Mouse (Mus musculus): ENCODE measurements around the gene Abcg8. TPM values are rescaled to one million over a fixed set of nuclear protein-coding genes. Genes with fewer than 3 reads are reported as not detected.

Gene Abcg8
- polyA plus RNA-seq (2016; fragmentation: Nextera tagmentation; extraction: Ambion mirVana): 0.09 TPM in 1 of 2 replicates, not detected in the other

GRCm38 (mm10) chr17:84675951-84676366 lies at the start of gene Abcg8:
Gene Abcg8, plus strand, starts transcription at chr17:84676302.
- 2% methylated on average over 24 of the region's 24 CpGs for WGBS
- Histone ChIP-seq H3K27ac (peak within 1 kb of the TSS; percentile 30), H3K27me3 (ENCODE audit: insufficient read depth, poor library complexity, severe bottlenecking) (peaks cover 7% of the 10 kb centered on the region), H3K4me1 (peaks cover 8% of the 10 kb centered on the region), H3K36me3 (no peaks in the 10 kb centered on the region), H3K9me3 (no peaks in the 10 kb centered on the region), H3K4me3 (peak within 1 kb of the TSS; percentile 60)
- DNase-seq (ENCODE audit: low spot score): peak; percentile 78

GRCm38 (mm10) chr17:84626857-84627305 lies 49.2 kb upstream of the Abcg8 start:
- no peaks in the 10 kb centered on the region for H3K36me3 ChIP-seq
- peak overlapping the region; percentile 72 for H3K4me3 ChIP-seq
- H3K27ac ChIP-seq: peak overlapping the region; percentile 83
- peaks cover 6% of the 10 kb centered on the region for H3K4me1 ChIP-seq
- H3K27me3 ChIP-seq (ENCODE audit: insufficient read depth, poor library complexity, severe bottlenecking): no peaks in the 10 kb centered on the region
- WGBS: 28% methylated on average over 9 of the region's 9 CpGs
- H3K9me3 ChIP-seq: no peaks in the 10 kb centered on the region
- peak; percentile 74 for DNase-seq (ENCODE audit: low spot score)

- no peaks in the 10 kb centered on the region for H3K27me3 ChIP-seq (ENCODE audit: insufficient read depth, poor library complexity, severe bottlenecking)
- no peak overlapping the region for H3K4me3 ChIP-seq
- H3K27ac ChIP-seq: no peak overlapping the region
- peaks cover 6% of the 10 kb centered on the region for H3K4me1 ChIP-seq
- H3K9me3 ChIP-seq: no peaks in the 10 kb centered on the region
- H3K36me3 ChIP-seq: no peaks in the 10 kb centered on the region
- peak; percentile 25 for DNase-seq (ENCODE audit: low spot score)
- WGBS: 81% methylated on average over 10 of the region's 10 CpGs
Observed at GRCm38 (mm10) chr17:84627721-84628120, 48.4 kb upstream of the Abcg8 start.

DNA sequence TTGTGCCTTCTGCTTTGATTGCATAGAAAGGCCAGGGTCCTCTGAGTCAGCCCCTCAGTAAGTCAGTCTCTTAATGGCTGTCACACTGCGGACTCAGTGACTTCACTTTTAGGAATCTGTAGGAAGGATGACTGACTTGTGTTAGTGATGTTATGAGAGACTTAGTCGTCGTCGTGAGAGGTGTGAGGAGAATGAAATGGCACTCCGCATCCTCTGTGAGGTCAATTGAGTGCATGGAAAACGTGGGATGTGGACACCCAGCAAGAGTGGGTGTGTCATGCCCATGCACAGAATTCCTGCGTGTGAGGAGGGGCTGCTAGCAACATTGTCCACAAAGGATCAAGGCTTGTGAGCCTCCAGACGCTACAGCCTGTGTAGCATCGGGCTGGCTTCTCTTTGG lies 47.5 kb upstream of the Abcg8 start:
- Histone ChIP-seq H3K9me3 (no peaks in the 10 kb centered on the region), H3K27ac (no peak overlapping the region), H3K4me1 (peaks cover 6% of the 10 kb centered on the region), H3K4me3 (no peak overlapping the region), H3K36me3 (no peaks in the 10 kb centered on the region), H3K27me3 (ENCODE audit: insufficient read depth, poor library complexity, severe bottlenecking) (no peaks in the 10 kb centered on the region)
- WGBS: 79% methylated on average over 9 of the region's 9 CpGs
- peak; percentile 45 for DNase-seq (ENCODE audit: low spot score)

DNA sequence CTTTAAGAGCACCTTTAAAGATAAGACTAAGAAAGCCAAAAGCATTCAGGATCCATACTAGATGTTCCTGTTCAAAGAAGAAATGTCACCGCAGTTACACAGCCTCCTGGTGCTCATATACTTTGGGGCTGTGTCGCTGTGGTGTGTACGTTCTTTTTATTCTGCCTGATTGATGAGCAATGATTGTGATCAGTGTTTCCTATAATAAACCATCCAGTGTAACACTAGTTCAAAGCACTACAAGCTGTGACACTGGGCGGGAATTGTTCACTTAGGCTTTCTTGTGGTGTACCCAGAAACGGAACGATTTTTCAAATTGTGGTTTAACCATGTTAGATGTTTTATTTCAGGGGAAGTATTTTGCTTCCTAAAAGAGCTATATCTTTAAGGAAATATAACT lies 44.3 kb upstream of the Abcg8 start:
- Histone ChIP-seq H3K9me3 (no peaks in the 10 kb centered on the region), H3K4me1 (peaks cover 2% of the 10 kb centered on the region), H3K27ac (no peak overlapping the region), H3K4me3 (no peak overlapping the region), H3K36me3 (no peaks in the 10 kb centered on the region), H3K27me3 (ENCODE audit: insufficient read depth, poor library complexity, severe bottlenecking) (no peaks in the 10 kb centered on the region)
- 87% methylated on average over 6 of the region's 6 CpGs for WGBS
- no peak for DNase-seq (ENCODE audit: low spot score)

- no peaks in the 10 kb centered on the region for H3K27me3 ChIP-seq (ENCODE audit: insufficient read depth, poor library complexity, severe bottlenecking)
- whole genome bisulfite sequencing: 80% methylated on average over 13 of the region's 13 CpGs
- no peaks in the 10 kb centered on the region for H3K4me1 ChIP-seq
Observed at GRCm38 (mm10) chr17:84633443-84633842, 42.7 kb upstream of the Abcg8 start.

DNA sequence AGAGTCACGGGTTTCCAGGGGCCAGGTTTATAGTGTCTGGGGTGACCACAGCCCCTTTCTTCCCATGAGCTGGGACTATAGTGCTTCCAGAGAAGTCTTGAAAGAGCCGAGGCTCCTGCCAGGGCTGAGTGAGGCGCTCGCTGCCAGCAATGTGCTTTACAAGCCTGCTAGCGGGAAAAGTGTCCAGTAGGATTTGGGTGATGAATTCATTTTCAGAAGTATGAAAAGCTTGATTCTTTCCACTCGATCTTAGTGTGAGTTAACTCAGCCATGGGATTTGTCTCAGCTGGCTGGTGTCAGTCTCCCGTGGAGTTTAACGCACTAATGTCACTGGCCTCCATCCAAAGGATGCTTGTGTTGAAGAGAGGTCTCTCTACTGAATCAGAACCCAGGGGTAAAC lies 39.8 kb upstream of the Abcg8 start:
- H3K9me3 ChIP-seq: no peaks in the 10 kb centered on the region
- no peak overlapping the region for H3K27ac ChIP-seq
- H3K4me3 ChIP-seq: no peak overlapping the region
- peaks cover 5% of the 10 kb centered on the region; the same call in 1 of the 2 replicates for H3K4me1 ChIP-seq
- H3K36me3 ChIP-seq: no peaks in the 10 kb centered on the region
- whole genome bisulfite sequencing: 71% methylated on average over 8 of the region's 8 CpGs
- H3K27me3 ChIP-seq (ENCODE audit: insufficient read depth, poor library complexity, severe bottlenecking): no peaks in the 10 kb centered on the region
- peak; percentile 70 for DNase-seq (ENCODE audit: low spot score)

More at GRCm38 (mm10) chr17:84633443-84633842, 42.7 kb upstream of the Abcg8 start:
- no peaks in the 10 kb centered on the region for H3K36me3 ChIP-seq
- no peaks in the 10 kb centered on the region for H3K9me3 ChIP-seq
- no peak overlapping the region for H3K27ac ChIP-seq
- DNase-seq (ENCODE audit: low spot score): no peak
- H3K4me3 ChIP-seq: no peak overlapping the region

DNA sequence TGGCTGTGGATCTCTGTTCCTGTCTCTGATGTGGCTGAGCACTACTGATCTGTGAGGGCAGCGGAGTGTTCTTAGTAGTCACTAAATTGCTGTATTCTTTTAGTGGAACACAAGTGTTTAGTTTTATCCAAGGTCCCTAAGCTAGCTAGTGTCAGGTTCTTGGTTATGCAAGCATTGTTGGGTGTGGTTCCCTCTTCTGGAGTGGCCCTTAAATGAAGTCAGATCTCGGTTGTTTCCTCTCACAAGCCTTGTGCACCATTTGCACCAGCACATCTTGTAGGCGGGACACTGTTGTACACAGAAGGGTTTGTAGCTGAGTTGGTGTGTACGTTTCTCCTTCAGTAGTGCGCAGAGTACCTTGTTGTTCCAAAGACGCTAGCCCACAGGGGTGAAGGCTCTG lies 38.1 kb upstream of the Abcg8 start:
- Histone ChIP-seq H3K36me3 (no peaks in the 10 kb centered on the region), H3K4me3 (no peak overlapping the region), H3K4me1 (peaks cover 8% of the 10 kb centered on the region), H3K27me3 (ENCODE audit: insufficient read depth, poor library complexity, severe bottlenecking) (no peaks in the 10 kb centered on the region), H3K9me3 (no peaks in the 10 kb centered on the region), H3K27ac (no peak overlapping the region)
- no peak for DNase-seq (ENCODE audit: low spot score)
- 86% methylated on average over 6 of the region's 6 CpGs for WGBS

DNA sequence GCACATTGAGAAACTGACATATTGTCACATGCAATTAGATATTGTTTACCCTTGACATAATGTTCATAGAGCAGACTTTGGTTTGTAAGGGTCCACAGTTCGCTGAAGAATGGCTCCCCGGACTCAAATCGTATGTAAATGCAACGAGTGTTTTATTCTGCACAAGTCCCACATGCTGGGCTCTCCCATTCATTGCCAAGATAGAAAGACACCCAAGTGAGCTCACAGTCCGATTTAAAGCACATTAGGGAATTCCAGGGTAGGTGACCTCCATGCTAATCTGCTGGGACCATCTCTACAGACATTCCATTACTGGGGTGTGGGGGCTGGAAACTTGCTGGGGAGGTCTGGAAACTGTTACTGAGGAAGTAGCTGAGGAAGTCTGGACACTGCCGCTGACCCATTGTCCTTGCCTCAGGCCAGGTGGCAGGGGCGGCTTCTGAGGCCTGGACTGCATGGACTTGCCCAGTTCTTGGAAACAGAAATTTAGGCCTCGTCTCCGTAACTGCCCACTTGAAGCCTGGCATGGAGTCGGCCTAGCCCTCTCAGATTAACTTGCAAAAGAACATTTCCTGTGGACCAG lies 36.2 kb upstream of the Abcg8 start:
- Histone ChIP-seq H3K27me3 (ENCODE audit: insufficient read depth, poor library complexity, severe bottlenecking) (no peaks in the 10 kb centered on the region), H3K36me3 (no peaks in the 10 kb centered on the region), H3K27ac (0 out of 2 replicates have a peak overlapping the region, but pooled peaks have one; percentile 38), H3K4me1 (peaks cover 22% of the 10 kb centered on the region), H3K4me3 (no peak overlapping the region), H3K9me3 (no peaks in the 10 kb centered on the region)
- no peak for DNase-seq (ENCODE audit: low spot score)
- 62% methylated on average over 10 of the region's 10 CpGs for WGBS

DNA sequence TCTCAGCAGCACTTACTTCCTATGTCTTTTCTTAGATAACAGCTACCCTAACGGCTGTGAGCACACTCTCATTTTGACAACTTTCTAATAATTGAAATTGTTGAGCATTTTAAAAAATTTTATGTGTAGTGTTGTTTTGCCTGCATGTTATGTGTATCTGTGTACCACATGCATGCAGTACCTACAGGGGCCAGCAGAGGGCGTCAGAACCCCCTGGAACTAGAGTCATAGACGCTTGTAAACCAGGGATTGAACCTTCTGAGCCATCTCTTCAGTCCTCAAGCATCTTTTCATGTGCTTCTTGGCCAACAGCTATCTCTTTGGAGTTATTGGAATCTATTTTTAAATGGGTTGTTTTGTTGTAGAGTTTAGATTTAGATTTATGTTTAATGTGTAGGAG lies 34.2 kb upstream of the Abcg8 start:
- H3K4me3 ChIP-seq: no peak overlapping the region
- no peaks in the 10 kb centered on the region for H3K27me3 ChIP-seq (ENCODE audit: insufficient read depth, poor library complexity, severe bottlenecking)
- no peak overlapping the region for H3K27ac ChIP-seq
- no peaks in the 10 kb centered on the region for H3K9me3 ChIP-seq
- peaks cover 35% of the 10 kb centered on the region for H3K4me1 ChIP-seq
- 34% methylated on average over 3 of the region's 3 CpGs for WGBS
- no peaks in the 10 kb centered on the region for H3K36me3 ChIP-seq
- DNase-seq (ENCODE audit: low spot score): no peak

DNA sequence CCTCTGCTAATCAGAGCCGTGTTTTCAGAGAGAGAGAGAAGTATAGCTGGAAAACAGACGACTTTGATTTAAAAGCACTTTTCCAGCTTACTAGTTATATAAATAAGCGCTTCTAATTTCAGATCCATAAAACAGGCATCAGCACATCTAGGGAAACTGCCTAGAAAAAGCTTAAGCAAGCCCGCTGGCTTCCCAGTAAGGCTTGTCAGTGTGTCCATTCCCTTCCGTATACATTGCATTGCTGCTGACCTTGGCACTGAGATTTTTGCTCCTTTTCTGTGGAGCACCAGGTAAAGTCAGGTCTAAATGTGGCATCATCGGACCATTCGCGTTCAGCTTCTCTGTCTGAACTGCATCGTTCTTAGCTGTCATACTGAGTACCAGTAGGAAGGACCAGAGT lies 33.8 kb upstream of the Abcg8 start:
- DNase-seq (ENCODE audit: low spot score): no peak
- WGBS: 88% methylated on average over 9 of the region's 9 CpGs
- no peaks in the 10 kb centered on the region for H3K36me3 ChIP-seq
- no peak overlapping the region for H3K27ac ChIP-seq
- no peaks in the 10 kb centered on the region for H3K9me3 ChIP-seq
- no peaks in the 10 kb centered on the region for H3K27me3 ChIP-seq (ENCODE audit: insufficient read depth, poor library complexity, severe bottlenecking)
- peaks cover 35% of the 10 kb centered on the region for H3K4me1 ChIP-seq
- no peak overlapping the region for H3K4me3 ChIP-seq

DNA sequence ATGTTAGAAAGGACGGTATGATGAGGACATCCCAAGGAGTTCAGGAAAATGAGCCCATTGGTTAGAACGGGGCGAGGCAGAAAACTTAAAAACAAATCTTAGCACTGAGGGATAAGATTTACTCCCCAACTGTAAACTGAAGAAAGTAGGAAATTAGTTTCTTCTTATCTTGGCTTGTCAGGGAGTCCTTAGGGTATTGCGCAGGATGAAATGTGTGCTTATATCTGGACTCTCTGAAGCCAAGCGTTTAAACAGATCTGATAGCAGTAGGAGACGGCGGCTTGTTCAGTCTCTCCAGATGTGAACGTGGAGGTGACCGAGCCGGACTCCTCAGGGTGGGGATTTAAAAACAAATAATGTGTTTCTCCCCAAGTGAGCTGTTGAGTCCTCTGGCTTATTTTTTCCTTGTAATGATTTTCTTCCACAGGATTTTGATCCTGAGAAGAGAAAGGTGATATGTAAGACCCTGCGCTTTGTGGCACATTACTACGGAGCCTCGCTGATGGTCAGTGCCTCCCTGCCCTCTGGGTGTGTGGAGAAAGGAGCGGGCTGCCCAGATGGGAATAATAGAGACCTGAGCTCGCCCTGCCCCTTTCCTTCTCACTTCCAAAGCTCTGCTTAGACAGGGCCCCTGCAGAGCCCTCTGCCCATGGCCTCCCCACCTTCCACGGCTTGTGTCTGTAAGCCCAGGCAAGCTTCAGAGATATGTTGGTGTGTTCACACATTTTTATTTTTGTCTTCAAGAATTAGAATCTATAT lies 31.6 kb upstream of the Abcg8 start:
- Histone ChIP-seq H3K36me3 (no peaks in the 10 kb centered on the region), H3K4me3 (no peak overlapping the region), H3K4me1 (peaks cover 35% of the 10 kb centered on the region), H3K9me3 (no peaks in the 10 kb centered on the region), H3K27me3 (ENCODE audit: insufficient read depth, poor library complexity, severe bottlenecking) (no peaks in the 10 kb centered on the region), H3K27ac (no peak overlapping the region)
- WGBS: 33% methylated on average over 16 of the region's 16 CpGs
- no peak for DNase-seq (ENCODE audit: low spot score)

DNA sequence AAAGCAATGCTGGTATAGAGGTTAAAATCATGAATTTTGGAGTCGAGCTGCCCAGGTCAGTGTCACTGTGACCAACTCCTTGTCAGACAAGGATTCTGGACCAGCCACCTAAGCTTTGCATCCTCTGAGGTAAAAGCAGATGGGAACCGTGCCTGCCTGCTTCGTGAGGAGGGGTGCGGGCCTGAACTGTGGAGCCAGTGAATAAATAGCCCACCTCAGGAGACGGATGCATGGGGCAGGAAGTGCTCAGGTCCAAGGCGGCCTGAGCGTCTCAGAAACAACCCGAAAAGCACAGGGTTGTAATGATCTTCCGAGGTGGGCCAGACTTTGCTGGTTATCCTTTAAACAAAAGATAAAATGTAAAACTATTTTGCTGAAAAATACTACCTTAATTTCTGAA lies 31.0 kb upstream of the Abcg8 start:
- Histone ChIP-seq H3K36me3 (no peaks in the 10 kb centered on the region), H3K27ac (no peak overlapping the region), H3K27me3 (ENCODE audit: insufficient read depth, poor library complexity, severe bottlenecking) (no peaks in the 10 kb centered on the region), H3K4me3 (no peak overlapping the region), H3K4me1 (peaks cover 30% of the 10 kb centered on the region), H3K9me3 (no peaks in the 10 kb centered on the region)
- no peak for DNase-seq (ENCODE audit: low spot score)
- WGBS: 31% methylated on average over 9 of the region's 9 CpGs

Measured in heart, embryonic 10.5 days (tissue).